ENCODE assay signal across 8 mouse cellular contexts in genomic region chr2:164746693-164747092, GRCm38 (mm10). TPM values are rescaled to one million over a fixed set of nuclear protein-coding genes. Genes with fewer than 3 reads are reported as not detected.
DNase-seq lines count a peak whose midpoint lies in the region; ATAC-seq and TF ChIP-seq lines count a peak whose summit lies in the region.

No protein-coding gene starts in this region.

- TF ChIP-seq POLR2A in small intestine, adult 2 months (IDR thresholded peaks at IDR 0.05; ENCODE audit: low read depth, low read length) = no peak

- peaks cover 3% of the 10 kb centered on the region; the same call in 1 of the 2 replicates for H3K36me3 ChIP-seq in lung, postnatal 0 days (ENCODE audit: insufficient read depth, low read length)
- peaks cover 39% of the 10 kb centered on the region for H3K36me3 ChIP-seq in embryonic facial prominence, embryonic 14.5 days (ENCODE audit: control insufficient read depth, insufficient read depth, low read length)
- H3K36me3 ChIP-seq in limb, embryonic 10.5 days = peaks cover 44% of the 10 kb centered on the region
- peaks cover 9% of the 10 kb centered on the region for H3K36me3 ChIP-seq in small intestine, adult 2 months (ENCODE audit: control insufficient read depth, insufficient read depth, low read length)

- no peak for ATAC-seq in lung, postnatal 0 days
- no peak for ATAC-seq in embryonic facial prominence, embryonic 14.5 days (ENCODE audit: low read depth)

- no peak for TF ChIP-seq EP300 in lung, postnatal 0 days (IDR thresholded peaks at IDR 0.05)

- no peaks in the 10 kb centered on the region for H3K9me3 ChIP-seq in lung, postnatal 0 days (ENCODE audit: low read length)
- H3K9me3 ChIP-seq in embryonic facial prominence, embryonic 14.5 days (ENCODE audit: control insufficient read depth, low read length) = no peaks in the 10 kb centered on the region
- no peaks in the 10 kb centered on the region for H3K9me3 ChIP-seq in limb, embryonic 10.5 days (replicated peaks)

- 39% methylated on average over 8 of the region's 8 CpGs for WGBS in lung, postnatal 0 days
- WGBS in embryonic facial prominence, embryonic 14.5 days = 47% methylated on average over 8 of the region's 8 CpGs
- 54% methylated on average over 8 of the region's 8 CpGs for WGBS in limb, embryonic 10.5 days
- 18% methylated on average over 8 of the region's 8 CpGs for WGBS in small intestine, adult 2 months

- peak overlapping the region; percentile 93 for H3K4me3 ChIP-seq in lung, postnatal 0 days (ENCODE audit: low read depth, low read length)
- peak overlapping the region; percentile 90 for H3K4me3 ChIP-seq in embryonic facial prominence, embryonic 14.5 days (ENCODE audit: low read depth, low read length)
- H3K4me3 ChIP-seq in limb, embryonic 10.5 days = peak overlapping the region; percentile 96
- H3K4me3 ChIP-seq in small intestine, adult 2 months (ENCODE audit: low read depth, low read length) = peak overlapping the region; percentile 78

- H3K27me3 ChIP-seq in lung, postnatal 0 days (replicated peaks; ENCODE audit: insufficient read depth, low read length) = no peaks in the 10 kb centered on the region
- no peaks in the 10 kb centered on the region for H3K27me3 ChIP-seq in embryonic facial prominence, embryonic 14.5 days (replicated peaks; ENCODE audit: control insufficient read depth, insufficient read depth, low read length)
- H3K27me3 ChIP-seq in limb, embryonic 10.5 days (ENCODE audit: low read depth, poor library complexity, severe bottlenecking) = no peaks in the 10 kb centered on the region
- no peaks in the 10 kb centered on the region for H3K27me3 ChIP-seq in small intestine, adult 2 months (ENCODE audit: control insufficient read depth, insufficient read depth, low read length)

- H3K4me1 ChIP-seq in lung, postnatal 0 days (ENCODE audit: insufficient read depth, low read depth, low read length) = peaks cover 11% of the 10 kb centered on the region
- peaks cover 11% of the 10 kb centered on the region for H3K4me1 ChIP-seq in embryonic facial prominence, embryonic 14.5 days (ENCODE audit: control insufficient read depth, insufficient read depth, low read length)
- H3K4me1 ChIP-seq in limb, embryonic 10.5 days = peaks cover 19% of the 10 kb centered on the region
- peaks cover 10% of the 10 kb centered on the region; the same call in 1 of the 2 replicates for H3K4me1 ChIP-seq in small intestine, adult 2 months (ENCODE audit: control insufficient read depth, insufficient read depth, insufficient read length, low read length)

- no peak for TF ChIP-seq CTCF in lung, postnatal 0 days (IDR thresholded peaks at IDR 0.05)
- no peak for TF ChIP-seq CTCF in small intestine, adult 2 months (IDR thresholded peaks at IDR 0.05; ENCODE audit: extremely low read depth, insufficient read length, insufficient replicate concordance, low read depth, low read length)

- no peak for DNase-seq in lung, postnatal 0 days (ENCODE audit: low spot score)
- DNase-seq in lung, adult 18-20 months = no peak
- DNase-seq in embryonic facial prominence, embryonic 14.5 days (ENCODE audit: low spot score) = no peak
- no peak for DNase-seq in limb, embryonic 10.5 days (ENCODE audit: low spot score)
- no peak for DNase-seq in B cell, adult 2 months
- DNase-seq in cerebellum, adult 11 months = no peak
- no peak for DNase-seq in cerebellum, postnatal 10 days

- peak overlapping the region; percentile 69 for H3K4me2 ChIP-seq in lung, postnatal 0 days (replicated peaks; ENCODE audit: low read depth, low read length)
- peak overlapping the region; percentile 75 for H3K4me2 ChIP-seq in embryonic facial prominence, embryonic 14.5 days (ENCODE audit: low read depth, low read length)

- H3K9ac ChIP-seq in lung, postnatal 0 days (replicated peaks; ENCODE audit: low read depth) = peak overlapping the region; percentile 97
- peak overlapping the region; percentile 93 for H3K9ac ChIP-seq in embryonic facial prominence, embryonic 14.5 days (ENCODE audit: low read depth, low read length)

- H3K27ac ChIP-seq in lung, postnatal 0 days (ENCODE audit: low read length) = peak overlapping the region; percentile 84; the same call in 1 of the 2 replicates
- H3K27ac ChIP-seq in embryonic facial prominence, embryonic 14.5 days (replicated peaks; ENCODE audit: low read depth, low read length) = no peak overlapping the region
- peak overlapping the region; percentile 95; the same call in 1 of the 2 replicates for H3K27ac ChIP-seq in limb, embryonic 10.5 days
- H3K27ac ChIP-seq in small intestine, adult 2 months (ENCODE audit: insufficient read depth, low read depth, low read length) = no peak overlapping the region

RNA-seq across cellular contexts. Expression of gene Dnttip1, which starts 0.9 kb away (rescaled TPM):
- 47.1 and 47.2 TPM in 2 replicates for polyA plus RNA-seq in lung, postnatal 0 days (2015; fragmentation: Nextera tagmentation; extraction: Ambion mirVana)
- polyA plus RNA-seq in embryonic facial prominence, embryonic 14.5 days (2014; fragmentation: Nextera tagmentation; extraction: Ambion mirVana) = 60.9 and 63.0 TPM in 2 replicates
- 93.1 and 93.2 TPM in 2 replicates for polyA plus RNA-seq in limb, embryonic 10.5 days (2016; fragmentation: Nextera tagmentation; extraction: Ambion mirVana)
- polyA plus RNA-seq in small intestine, adult 2 months (2012; rRNA removed) = 20.9 and 37.8 TPM in 2 replicates

RNA-seq across cellular contexts. Expression of gene Wfdc3, which starts 1.0 kb away (rescaled TPM):
- 6.4 and 6.6 TPM in 2 replicates for polyA plus RNA-seq in lung, postnatal 0 days (2015; fragmentation: Nextera tagmentation; extraction: Ambion mirVana)
- polyA plus RNA-seq in embryonic facial prominence, embryonic 14.5 days (2014; fragmentation: Nextera tagmentation; extraction: Ambion mirVana) = 0.53 and 1.1 TPM in 2 replicates
- polyA plus RNA-seq in limb, embryonic 10.5 days (2016; fragmentation: Nextera tagmentation; extraction: Ambion mirVana) = 0.95 and 0.98 TPM in 2 replicates
- polyA plus RNA-seq in small intestine, adult 2 months (2012; rRNA removed) = 0.06 and 0.75 TPM in 2 replicates

RNA-seq across cellular contexts. Expression of gene Ube2c, which starts 23.0 kb away (rescaled TPM):
- 21.1 and 33.3 TPM in 2 replicates for polyA plus RNA-seq in lung, postnatal 0 days (2015; fragmentation: Nextera tagmentation; extraction: Ambion mirVana)
- polyA plus RNA-seq in embryonic facial prominence, embryonic 14.5 days (2014; fragmentation: Nextera tagmentation; extraction: Ambion mirVana) = 229 and 276 TPM in 2 replicates
- 607 and 617 TPM in 2 replicates for polyA plus RNA-seq in limb, embryonic 10.5 days (2016; fragmentation: Nextera tagmentation; extraction: Ambion mirVana)
- polyA plus RNA-seq in small intestine, adult 2 months (2012; rRNA removed) = 39.1 and 91.2 TPM in 2 replicates

RNA-seq across cellular contexts. Expression of gene Spint5, which starts 31.6 kb away (rescaled TPM):
- polyA plus RNA-seq in lung, postnatal 0 days (2015; fragmentation: Nextera tagmentation; extraction: Ambion mirVana) = not detected in 2 replicates
- not detected in 2 replicates for polyA plus RNA-seq in embryonic facial prominence, embryonic 14.5 days (2014; fragmentation: Nextera tagmentation; extraction: Ambion mirVana)
- not detected in 2 replicates for polyA plus RNA-seq in limb, embryonic 10.5 days (2016; fragmentation: Nextera tagmentation; extraction: Ambion mirVana)
- polyA plus RNA-seq in small intestine, adult 2 months (2012; rRNA removed) = not detected in 2 replicates

RNA-seq across cellular contexts. Expression of gene Tnnc2, which starts 33.1 kb away (rescaled TPM):
- polyA plus RNA-seq in lung, postnatal 0 days (2015; fragmentation: Nextera tagmentation; extraction: Ambion mirVana) = 0.47 and 1.2 TPM in 2 replicates
- 799 and 1,279 TPM in 2 replicates for polyA plus RNA-seq in embryonic facial prominence, embryonic 14.5 days (2014; fragmentation: Nextera tagmentation; extraction: Ambion mirVana)
- 0.79 and 1.3 TPM in 2 replicates for polyA plus RNA-seq in limb, embryonic 10.5 days (2016; fragmentation: Nextera tagmentation; extraction: Ambion mirVana)
- polyA plus RNA-seq in small intestine, adult 2 months (2012; rRNA removed) = not detected in 2 replicates

Comparison
In these comparisons a context has a peak if more than half of its experiments do, and no peak if none do; other contexts are left out.
1. H3K27ac ChIP-seq: peak in lung, postnatal 0 days (single experiment) and limb, embryonic 10.5 days (single experiment); none in embryonic facial prominence, embryonic 14.5 days (single experiment) and small intestine, adult 2 months (single experiment).
2. Peak in every context shown above with its lines, with median percentiles within 50 percentile points of each other: H3K4me3 ChIP-seq.